Mouse (Mus musculus): ENCODE data around the gene Prrt1. TPM values are rescaled to one million over a fixed set of nuclear protein-coding genes. Genes with fewer than 3 reads are reported as not detected.

Gene Prrt1
- polyA plus RNA-seq, 1 experiment: 194 TPM

- WGBS: 80% methylated on average over 26 of the region's 26 CpGs
- Histone ChIP-seq H3K27me3 (ENCODE audit: control insufficient read depth, insufficient read depth, low read length) (no peaks in the 10 kb centered on the region), H3K27ac (ENCODE audit: insufficient read depth, low read length) (no peak overlapping the region), H3K4me3 (replicated peaks; ENCODE audit: insufficient read depth, low read depth, low read length) (no peak overlapping the region), H3K4me1 (ENCODE audit: control insufficient read depth, insufficient read depth, low read length) (peaks cover under 1% of the 10 kb centered on the region; the same call in 1 of the 2 replicates)
- TF ChIP-seq POLR2A (IDR thresholded peaks at IDR 0.05; ENCODE audit: borderline replicate concordance, insufficient read depth, low read length) (no peak), CTCF (IDR thresholded peaks at IDR 0.05; ENCODE audit: borderline replicate concordance, insufficient read depth, low read depth, low read length) (no peak)
- DNase-seq: no peak
Observed at GRCm38 (mm10) chr17:34680191-34680590, 50.9 kb downstream of the Prrt1 start.

DNA sequence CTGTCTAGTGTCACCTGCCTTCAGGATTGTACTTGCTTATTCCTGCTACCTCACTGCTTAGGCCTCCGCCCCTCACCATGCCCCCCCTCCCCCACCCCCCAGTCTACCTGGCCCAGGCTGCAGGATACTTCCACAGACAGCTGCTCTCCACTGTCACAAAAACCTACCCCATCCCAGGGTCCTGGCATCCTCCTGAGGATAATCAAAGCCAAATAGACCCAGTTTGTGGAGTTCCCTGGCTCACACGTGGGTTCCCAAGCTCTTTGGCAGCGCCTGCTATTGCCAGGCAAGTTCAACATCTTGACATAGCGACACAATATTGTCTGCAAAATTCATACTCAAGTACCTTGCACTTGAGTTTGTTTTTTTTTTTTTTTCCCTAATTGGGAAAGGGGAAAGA is 51.3 kb downstream of the Prrt1 start:
- 66% methylated on average over 4 of the region's 4 CpGs for WGBS
- Histone ChIP-seq H3K27ac (ENCODE audit: insufficient read depth, low read length) (no peak overlapping the region), H3K4me1 (ENCODE audit: control insufficient read depth, insufficient read depth, low read length) (peaks cover 5% of the 10 kb centered on the region; the same call in 1 of the 2 replicates), H3K4me3 (replicated peaks; ENCODE audit: insufficient read depth, low read depth, low read length) (no peak overlapping the region), H3K27me3 (ENCODE audit: control insufficient read depth, insufficient read depth, low read length) (no peaks in the 10 kb centered on the region)
- no peak for DNase-seq
- TF ChIP-seq POLR2A (IDR thresholded peaks at IDR 0.05; ENCODE audit: borderline replicate concordance, insufficient read depth, low read length): no peak
- no peak for TF ChIP-seq CTCF (IDR thresholded peaks at IDR 0.05; ENCODE audit: borderline replicate concordance, insufficient read depth, low read depth, low read length)

GRCm38 (mm10) chr17:34681132-34681571 is 51.8 kb downstream of the Prrt1 start:
- 69% methylated on average over 17 of the region's 17 CpGs for WGBS
- TF ChIP-seq POLR2A (IDR thresholded peaks at IDR 0.05; ENCODE audit: borderline replicate concordance, insufficient read depth, low read length) (no peak), CTCF (IDR thresholded peaks at IDR 0.05; ENCODE audit: borderline replicate concordance, insufficient read depth, low read depth, low read length) (no peak)
- no peak for DNase-seq
- H3K4me1 ChIP-seq (ENCODE audit: control insufficient read depth, insufficient read depth, low read length): peaks cover 5% of the 10 kb centered on the region; the same call in 1 of the 2 replicates
- H3K27ac ChIP-seq (ENCODE audit: insufficient read depth, low read length): no peak overlapping the region
- no peaks in the 10 kb centered on the region for H3K27me3 ChIP-seq (ENCODE audit: control insufficient read depth, insufficient read depth, low read length)
- H3K4me3 ChIP-seq (replicated peaks; ENCODE audit: insufficient read depth, low read depth, low read length): no peak overlapping the region

DNA sequence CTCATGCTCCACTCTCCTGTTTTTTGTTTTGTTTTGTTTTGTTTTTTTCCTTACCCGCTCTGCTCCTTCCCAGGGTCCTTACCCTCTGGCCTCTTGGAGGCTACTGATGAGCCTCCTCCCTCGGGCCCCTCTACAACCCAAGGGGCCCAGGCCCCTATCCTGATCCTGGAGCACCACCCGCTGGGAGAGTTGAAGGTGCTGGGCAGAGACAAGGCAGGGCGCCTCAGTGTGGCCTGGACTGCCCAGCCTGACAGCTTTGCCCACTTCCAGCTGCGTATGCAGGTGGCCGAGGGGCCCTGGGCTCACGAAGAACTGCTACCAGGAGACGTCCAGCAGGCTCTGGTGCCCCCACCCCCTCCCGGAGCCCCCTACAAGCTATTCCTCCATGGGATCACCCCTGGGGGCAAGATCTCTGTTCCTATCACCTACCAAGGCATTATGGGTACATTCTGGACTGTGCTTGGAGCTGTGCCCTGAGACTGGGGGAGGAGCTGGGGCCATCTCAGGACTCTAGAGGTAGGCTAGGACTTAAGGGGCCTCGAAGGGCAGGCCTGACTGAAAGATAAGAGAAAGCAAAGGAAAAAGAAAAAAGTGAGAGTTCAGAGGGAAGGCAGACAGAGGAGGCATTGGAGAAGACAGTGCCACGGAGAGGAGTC is 52.7 kb downstream of the Prrt1 start:
- Histone ChIP-seq H3K27ac (ENCODE audit: insufficient read depth, low read length) (no peak overlapping the region), H3K4me1 (ENCODE audit: control insufficient read depth, insufficient read depth, low read length) (peaks cover 5% of the 10 kb centered on the region; the same call in 1 of the 2 replicates), H3K27me3 (ENCODE audit: control insufficient read depth, insufficient read depth, low read length) (no peaks in the 10 kb centered on the region), H3K4me3 (replicated peaks; ENCODE audit: insufficient read depth, low read depth, low read length) (no peak overlapping the region)
- DNase-seq: no peak
- 72% methylated on average over 11 of the region's 11 CpGs for WGBS
- TF ChIP-seq POLR2A (IDR thresholded peaks at IDR 0.05; ENCODE audit: borderline replicate concordance, insufficient read depth, low read length) (no peak), CTCF (IDR thresholded peaks at IDR 0.05; ENCODE audit: borderline replicate concordance, insufficient read depth, low read depth, low read length) (no peak)

Other genes starting within 250 kb of the Prrt1 start
- gene BC051142, start 230.7 kb upstream of the Prrt1 start, polyA plus RNA-seq (2012; rRNA removed): 5.8 and 6.5 TPM in 2 replicates
- gene Btnl4, start 152.2 kb upstream of the Prrt1 start, polyA plus RNA-seq (2012; rRNA removed): not detected in 2 replicates
- gene Btnl6, start 112.2 kb upstream of the Prrt1 start, polyA plus RNA-seq (2012; rRNA removed): not detected in 2 replicates
- 3.8 and 4.3 TPM in 2 replicates for gene Notch4, start 65.3 kb upstream of the Prrt1 start, polyA plus RNA-seq (2012; rRNA removed)
- gene Gpsm3, start 39.7 kb upstream of the Prrt1 start, polyA plus RNA-seq (2012; rRNA removed): 2.6 and 3.1 TPM in 2 replicates
- gene Pbx2, start 38.3 kb upstream of the Prrt1 start, polyA plus RNA-seq (2012; rRNA removed): 69.5 and 72.3 TPM in 2 replicates
- gene Ager, start 31.7 kb upstream of the Prrt1 start, polyA plus RNA-seq (2012; rRNA removed): 1.4 and 1.8 TPM in 2 replicates
- gene Rnf5, start 25.8 kb upstream of the Prrt1 start, polyA plus RNA-seq (2012; rRNA removed): 125 and 137 TPM in 2 replicates
- gene Agpat1, start 25.3 kb upstream of the Prrt1 start, polyA plus RNA-seq (2012; rRNA removed): 172 and 179 TPM in 2 replicates
- 6.3 and 7.4 TPM in 2 replicates for gene Egfl8, start 13.6 kb upstream of the Prrt1 start, polyA plus RNA-seq (2012; rRNA removed)
- 57.3 and 66.9 TPM in 2 replicates for gene Ppt2, start 1.0 kb upstream of the Prrt1 start, polyA plus RNA-seq (2012; rRNA removed)
- 7.4 and 8.5 TPM in 2 replicates for gene Fkbpl, start 15.2 kb downstream of the Prrt1 start, polyA plus RNA-seq (2012; rRNA removed)
- 61.4 and 69.4 TPM in 2 replicates for gene Atf6b, start 17.6 kb downstream of the Prrt1 start, polyA plus RNA-seq (2012; rRNA removed)
- 1.6 and 1.8 TPM in 2 replicates for gene Tnxb, start 41.0 kb downstream of the Prrt1 start, polyA plus RNA-seq (2012; rRNA removed)
- 8.5 and 10.2 TPM in 2 replicates for gene C4b, start 114.3 kb downstream of the Prrt1 start, polyA plus RNA-seq (2012; rRNA removed)
- gene Cyp21a1, start 175.0 kb downstream of the Prrt1 start, polyA plus RNA-seq (2012; rRNA removed): not detected in 2 replicates
- gene Stk19, start 207.4 kb downstream of the Prrt1 start, polyA plus RNA-seq (2012; rRNA removed): 52.9 TPM in 2 replicates
- 59.6 and 62.5 TPM in 2 replicates for gene Dxo, start 207.5 kb downstream of the Prrt1 start, polyA plus RNA-seq (2012; rRNA removed)
- 77.4 and 87.2 TPM in 2 replicates for gene Skiv2l, start 220.7 kb downstream of the Prrt1 start, polyA plus RNA-seq (2012; rRNA removed)
- 47.2 and 47.9 TPM in 2 replicates for gene Nelfe, start 220.9 kb downstream of the Prrt1 start, polyA plus RNA-seq (2012; rRNA removed)
- 0.14 and 0.20 TPM in 2 replicates for gene Cfb, start 233.0 kb downstream of the Prrt1 start, polyA plus RNA-seq (2012; rRNA removed)
- 8.2 and 8.3 TPM in 2 replicates for gene Zbtb12, start 249.9 kb downstream of the Prrt1 start, polyA plus RNA-seq (2012; rRNA removed)

Data from cerebellum, adult 2 months (tissue).